Mouse (Mus musculus): ENCODE data around the gene Aarsd1.
"Not testable (repeated sequence)": the region's sequence is repeated elsewhere in the genome, so short reads cannot be mapped to it uniquely, and the experiment has no call there.

The Aarsd1 gene

GRCm38 (mm10) chr11:101417101-101417855 lies at the start of gene Aarsd1:
Gene Aarsd1, minus strand, starts transcription at chr11:101417615.
- DNase-seq (ENCODE audit: low spot score in 2 of 2) = peak; percentile 83

DNA sequence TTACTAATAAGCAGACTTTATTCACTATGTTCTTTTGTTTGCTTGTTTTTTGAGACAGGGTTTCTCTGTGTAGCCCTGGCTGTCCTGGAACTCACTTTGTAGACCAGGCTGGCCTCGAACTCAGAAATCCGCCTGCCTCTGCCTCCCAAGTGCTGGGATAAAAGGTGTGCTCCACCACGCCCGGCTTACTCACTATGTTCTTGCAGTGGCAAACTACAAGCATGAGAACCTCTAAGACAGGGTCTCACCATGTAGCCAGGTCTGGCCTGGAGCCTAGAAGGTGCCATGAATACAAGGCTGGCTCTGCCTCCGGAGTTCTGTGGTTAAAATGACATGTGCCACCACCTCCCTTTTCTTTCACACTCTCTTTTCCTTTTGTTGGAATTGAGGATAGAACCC lies 49.1 kb upstream of the Aarsd1 start:
- DNase-seq (ENCODE audit: low spot score in 2 of 2) = not testable (repeated sequence)

DNA sequence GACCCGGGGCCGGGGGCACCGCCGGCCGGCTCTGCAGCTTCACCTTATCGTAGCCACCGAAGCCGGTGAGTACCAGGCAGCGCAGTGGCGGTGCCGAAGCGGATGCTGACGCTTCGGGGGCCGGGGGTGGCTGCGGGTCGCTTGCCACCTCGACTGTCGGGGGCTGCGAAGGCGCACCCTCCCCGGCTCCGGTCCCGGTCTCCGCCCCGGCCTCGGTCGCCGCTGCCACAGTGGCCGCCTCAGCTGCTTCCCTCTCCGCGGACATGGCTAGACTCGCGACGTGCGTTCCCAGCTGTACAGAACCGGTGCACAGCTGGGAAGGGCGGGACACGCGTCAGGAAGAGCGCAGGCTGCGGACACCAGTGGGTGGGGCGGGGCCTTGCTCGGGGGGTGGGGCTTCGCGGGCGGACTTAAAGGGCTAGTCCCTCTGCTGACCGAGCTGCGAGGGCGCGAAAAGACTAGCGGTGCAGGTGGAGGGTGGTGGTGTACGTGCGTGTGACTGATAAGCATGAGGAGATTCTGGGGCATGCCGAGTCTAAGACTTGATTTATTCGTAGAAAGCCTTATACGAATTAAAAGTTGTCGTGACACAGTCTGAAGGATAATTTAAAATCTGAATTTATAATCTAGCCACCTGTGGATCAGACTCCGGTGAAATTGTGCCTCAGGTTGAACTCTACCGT lies 48.6 kb upstream of the Aarsd1 start, which contains the start of gene Vat1:
TSS of gene Vat1 (minus strand) at position 362 of the 683 bp plus-strand sequence.
- DNase-seq (ENCODE audit: low spot score in 2 of 2) = peak; percentile 64 to 77

GRCm38 (mm10) chr11:101465101-101465868 lies 47.9 kb upstream of the Aarsd1 start:
- peak; percentile 81 to 83 for DNase-seq (ENCODE audit: low spot score in 2 of 2)

- DNase-seq (ENCODE audit: low spot score in 2 of 2) = peak; percentile 30 to 40
Observed at GRCm38 (mm10) chr11:101464211-101465100, 47.0 kb upstream of the Aarsd1 start, which contains the start of gene Rnd2. Gene Rnd2, plus strand, starts transcription at chr11:101464999.

- no peak for DNase-seq (ENCODE audit: low spot score in 2 of 2)
Observed at GRCm38 (mm10) chr11:101462583-101463440, 45.4 kb upstream of the Aarsd1 start.

DNA sequence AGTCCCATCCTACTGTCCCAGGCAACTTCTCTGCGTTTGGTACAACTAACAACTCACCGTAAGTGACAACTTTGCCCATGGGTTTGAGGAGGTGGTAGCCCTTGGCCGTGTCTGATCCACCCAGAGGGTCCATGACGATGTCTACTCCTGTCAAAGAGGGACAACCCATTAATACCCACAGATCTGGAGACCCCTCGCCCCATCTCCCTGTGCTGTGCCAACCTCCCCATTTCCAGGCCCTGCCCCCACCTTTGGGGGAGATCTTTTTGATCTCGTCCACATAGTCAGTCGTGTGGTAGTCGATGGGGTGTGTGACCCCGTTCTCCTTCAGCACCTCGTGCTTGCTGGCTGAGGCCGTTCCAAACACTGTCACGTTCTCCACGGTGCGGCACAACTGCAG lies 44.7 kb upstream of the Aarsd1 start:
- DNase-seq (ENCODE audit: low spot score in 2 of 2) = no peak

GRCm38 (mm10) chr11:101460321-101460720 lies 42.9 kb upstream of the Aarsd1 start:
- DNase-seq (ENCODE audit: low spot score in 2 of 2) = no peak

DNA sequence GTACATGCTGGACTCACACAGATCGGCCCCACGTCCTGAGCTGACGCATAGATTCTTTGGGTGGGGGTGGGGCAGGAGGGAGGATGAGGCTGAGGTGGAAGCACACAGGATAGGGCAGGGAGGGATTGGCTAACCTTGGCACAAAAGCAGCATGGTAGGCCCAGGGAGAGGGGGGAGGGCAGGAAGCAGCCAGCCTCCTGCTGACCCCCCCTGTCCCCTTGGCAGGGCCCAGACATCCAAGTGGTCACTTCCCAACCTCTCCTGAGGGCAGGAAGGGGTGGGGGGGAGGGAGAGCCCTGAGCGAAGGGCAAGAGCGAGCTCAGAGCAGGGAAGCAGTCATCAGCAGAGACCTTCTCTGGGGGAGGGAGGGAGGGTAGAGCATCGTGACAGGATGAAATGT lies 42.3 kb upstream of the Aarsd1 start:
- DNase-seq (ENCODE audit: low spot score in 2 of 2) = no peak

DNA sequence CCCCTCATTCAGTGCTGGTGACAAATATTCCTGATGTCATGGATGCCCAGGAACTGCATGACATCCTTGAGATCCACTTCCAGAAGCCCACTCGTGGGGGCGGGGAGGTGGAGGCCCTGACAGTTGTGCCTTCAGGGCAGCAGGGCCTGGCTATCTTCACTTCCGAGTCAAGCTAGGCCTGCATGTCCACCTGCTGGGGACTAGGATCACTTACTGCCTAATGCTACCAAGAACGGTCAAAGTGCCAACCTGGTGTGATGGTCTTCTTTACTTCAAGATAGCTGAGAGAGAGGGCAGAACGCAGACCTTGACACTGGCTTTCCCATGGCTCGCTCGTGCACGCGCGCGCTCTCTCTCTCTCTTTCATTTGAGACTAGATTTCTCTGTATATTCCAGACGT lies 40.8 kb upstream of the Aarsd1 start:
- no peak for DNase-seq (ENCODE audit: low spot score in 2 of 2)

DNA sequence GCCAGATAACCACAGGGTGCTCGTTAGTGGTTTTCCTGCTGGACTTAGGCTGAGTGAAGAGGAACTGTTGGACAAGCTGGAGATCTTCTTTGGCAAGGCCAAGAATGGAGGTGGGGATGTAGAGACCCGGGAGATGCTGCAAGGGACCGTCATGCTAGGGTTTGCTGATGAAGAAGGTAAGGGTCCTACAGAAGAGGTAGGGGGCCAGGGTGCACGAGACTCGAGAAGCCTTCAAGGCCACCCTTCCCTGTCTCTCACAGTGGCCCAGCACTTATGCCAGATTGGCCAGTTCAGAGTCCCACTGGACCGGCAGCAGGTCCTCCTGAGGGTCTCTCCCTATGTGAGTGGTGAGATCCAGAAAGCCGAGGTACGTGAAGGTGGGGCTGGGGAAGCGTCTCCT lies 40.2 kb upstream of the Aarsd1 start:
- no peak for DNase-seq (ENCODE audit: low spot score in 2 of 2)

- DNase-seq (ENCODE audit: low spot score in 2 of 2) = no peak
Observed at GRCm38 (mm10) chr11:101455627-101456026, 38.2 kb upstream of the Aarsd1 start.

- DNase-seq (ENCODE audit: low spot score in 2 of 2) = no peak
Observed at GRCm38 (mm10) chr11:101454702-101455101, 37.3 kb upstream of the Aarsd1 start.

DNA sequence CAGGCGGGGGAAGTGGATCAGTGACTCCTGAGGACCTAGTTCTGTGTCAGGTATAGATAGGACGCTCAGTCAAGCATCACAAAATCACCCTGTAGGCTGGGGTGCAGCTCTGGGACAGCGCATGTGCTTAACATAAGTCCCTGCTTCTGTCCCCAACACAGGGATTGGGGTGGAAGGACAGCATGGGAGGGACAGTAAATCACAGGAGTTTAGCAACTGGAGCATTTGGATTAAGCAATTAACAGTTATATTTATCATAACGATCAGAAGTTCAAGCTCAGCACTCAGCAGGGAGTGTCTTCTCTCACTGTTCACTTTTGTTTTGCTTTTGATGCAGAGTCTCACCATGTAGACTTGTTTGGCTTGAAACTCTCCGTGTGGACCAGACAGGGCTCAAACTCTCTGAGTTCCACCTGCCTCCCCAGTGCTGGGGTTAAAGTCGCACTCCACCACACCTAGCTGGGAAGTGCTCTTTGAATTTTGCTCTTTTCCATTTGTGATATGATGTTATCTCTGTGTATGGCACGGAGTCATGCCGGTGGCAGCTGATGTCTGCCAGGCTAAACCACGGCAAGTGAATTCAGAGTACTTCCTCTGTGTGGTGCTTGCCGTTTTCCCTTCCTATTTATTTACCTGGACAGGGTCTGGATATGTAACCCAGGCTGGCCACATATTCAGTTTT lies 34.8 kb upstream of the Aarsd1 start:
- no peak for DNase-seq (ENCODE audit: low spot score in 2 of 2)

GRCm38 (mm10) chr11:101451536-101451935 lies 34.1 kb upstream of the Aarsd1 start:
- DNase-seq (ENCODE audit: low spot score in 2 of 2) = no peak

DNA sequence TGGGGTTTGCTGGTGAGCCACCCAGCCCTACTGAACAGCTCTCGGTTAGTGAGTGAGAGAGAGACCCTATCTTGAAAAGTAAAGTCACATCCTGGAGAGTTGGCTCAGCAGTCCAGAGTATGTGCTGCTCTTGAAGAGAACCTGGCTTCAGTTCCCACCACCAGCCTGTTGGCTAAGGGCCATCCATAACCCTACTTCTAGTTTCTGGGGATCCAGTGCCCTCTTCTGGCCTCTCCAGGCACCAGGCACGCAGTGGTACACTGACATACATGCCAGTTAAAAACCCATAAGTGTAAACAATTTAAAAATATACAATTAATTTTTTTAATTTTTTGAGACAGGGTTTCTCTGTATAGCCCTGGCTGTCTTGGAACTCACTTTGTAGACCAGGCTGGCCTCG lies 33.0 kb upstream of the Aarsd1 start:
- no peak for DNase-seq (ENCODE audit: low spot score in 2 of 2)

DNA sequence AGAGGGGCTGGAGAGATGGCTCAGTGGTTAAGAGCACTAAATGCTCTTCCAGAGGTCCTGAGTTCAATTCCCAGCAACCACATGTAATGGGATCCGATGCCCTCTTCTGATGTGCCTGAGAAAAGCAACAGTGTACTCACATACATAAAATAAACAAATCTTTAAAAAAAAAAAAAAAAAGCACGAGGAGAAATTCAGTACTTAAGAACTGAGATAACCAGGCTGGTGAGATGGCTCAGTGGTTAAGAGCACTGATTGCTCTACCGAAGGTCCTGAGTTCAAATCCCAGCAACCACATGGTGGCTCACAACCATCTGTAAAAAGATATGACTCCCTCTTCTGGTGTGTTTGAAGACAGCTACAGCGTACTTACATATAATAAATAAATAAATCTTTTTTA lies 32.2 kb upstream of the Aarsd1 start:
- DNase-seq (ENCODE audit: low spot score in 2 of 2) = not testable (repeated sequence)

- DNase-seq (ENCODE audit: low spot score in 2 of 2) = no peak
Observed at GRCm38 (mm10) chr11:101448899-101449298, 31.5 kb upstream of the Aarsd1 start.

DNA sequence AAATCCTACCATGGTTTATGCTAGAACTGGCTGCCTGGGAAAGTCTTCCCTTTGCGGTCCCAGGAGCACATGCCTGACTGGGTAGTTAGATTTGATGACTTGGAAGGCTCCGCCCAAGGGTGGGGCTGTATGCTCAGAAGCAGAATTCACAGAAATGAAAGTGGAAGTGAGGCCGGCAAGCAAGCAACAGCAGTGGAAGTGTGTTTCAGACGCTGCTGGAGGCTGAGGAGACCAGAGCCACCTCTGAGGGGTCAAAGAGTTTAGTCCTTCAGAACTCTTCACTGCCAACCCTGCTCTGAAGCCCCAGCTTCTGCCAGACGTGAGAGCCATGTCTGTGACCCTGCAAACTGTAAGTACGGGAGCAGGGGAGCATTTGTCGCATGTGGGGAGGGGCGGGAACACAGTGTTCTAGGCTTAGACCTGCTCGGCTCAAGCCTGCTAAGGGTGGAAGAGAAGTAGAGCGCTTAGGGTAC lies 30.9 kb upstream of the Aarsd1 start, which contains the start of gene Ifi35:
TSS of gene Ifi35 (plus strand) at position 134 of the 473 bp plus-strand sequence.
- peak; percentile 69 to 85 for DNase-seq (ENCODE audit: low spot score in 2 of 2)

Measured in urinary bladder, postnatal 36 days (tissue).